Mouse (Mus musculus) midbrain, embryonic 11.5 days (tissue): ENCODE measurements around the gene Rbfox1. TPM values are rescaled to one million over a fixed set of nuclear protein-coding genes. Genes with fewer than 3 reads are reported as not detected.

Experiments used
- ATAC-seq: fragments of 200-750 bp; cut with Nextera tagmentation; 2 replicates; pipeline ENCODE4 v1.8.0; 2017; ENCODE audit warnings: moderate TSS enrichment, moderate library complexity; ENCODE audit not compliant: low FRiP score
- DNase-seq: peaks from one replicate; pipeline ENCODE4 v3.0.0; 2015; ENCODE audit warnings: low spot score; ENCODE audit errors: missing footprints
- H3K27ac ChIP-seq: fragments of 300-500 bp; sonication (generic); 2 replicates; pipeline ENCODE4 v1.5.1; 2014; ENCODE audit warnings: low read depth, low read length
- H3K27me3 ChIP-seq: fragments of 300-500 bp; sonication (generic); 2 replicates; pipeline ENCODE4 v1.6.1; 2014; ENCODE audit warnings: mild to moderate bottlenecking, low read length, moderate library complexity, mixed read lengths; ENCODE audit not compliant: control insufficient read depth, insufficient read depth
- H3K36me3 ChIP-seq: fragments of 300-500 bp; sonication (generic); 2 replicates; pipeline ENCODE4 v1.6.1; 2014; ENCODE audit warnings: mild to moderate bottlenecking, low read length, moderate library complexity, mixed read lengths; ENCODE audit not compliant: control insufficient read depth, insufficient read depth
- H3K4me1 ChIP-seq: fragments of 300-500 bp; sonication (generic); 2 replicates; pipeline ENCODE4 v1.6.1; 2014; ENCODE audit warnings: low read length; ENCODE audit not compliant: control insufficient read depth, insufficient read depth
- H3K4me2 ChIP-seq: fragments of 300-500 bp; sonication (generic); 2 replicates; pipeline ENCODE4 v1.6.1; 2014; ENCODE audit warnings: mild to moderate bottlenecking, moderate library complexity
- H3K4me3 ChIP-seq: fragments of 300-500 bp; sonication (generic); 2 replicates; pipeline ENCODE4 v1.5.1; 2014; ENCODE audit warnings: low read depth, low read length
- H3K9ac ChIP-seq: fragments of 300-500 bp; sonication (generic); 2 replicates; pipeline ENCODE4 v1.6.1; 2014; ENCODE audit warnings: low read length
- H3K9me3 ChIP-seq: fragments of 300-500 bp; sonication (generic); 2 replicates; pipeline ENCODE4 v1.6.1; 2016; ENCODE audit warnings: low read length; ENCODE audit not compliant: control insufficient read depth
- WGBS: fragments of 180-500 bp; shearing (Covaris S2); extraction: QIAGEN DNeasy Blood & Tissue Kit; methylation state at CpG from one replicate; pipeline ENCODE4 v1.1.7; 2014; 5-methylcytosine and 5-hydroxymethylcytosine counted together
- polyA plus RNA-seq: library from polyadenylated mRNA; unstranded; fragments of >200 nt; fragmentation: Nextera tagmentation; extraction: Ambion mirVana; gene quantifications from 2 replicates; pipeline ENCODE4 v1.2.1, GENCODE M21; 2014

Rbfox1 gene
- polyA plus RNA-seq, 1 experiment from 2014 or later: 6.1 TPM

GRCm38 (mm10) chr16:7457571-7457970 lies 1572.4 kb downstream of the Rbfox1 start:
- H3K9me3 ChIP-seq: no peaks in the 10 kb centered on the region
- ATAC-seq: no peak
- H3K9ac ChIP-seq: no peak overlapping the region
- WGBS: 65% methylated on average over 4 of the region's 4 CpGs
- no peaks in the 10 kb centered on the region for H3K36me3 ChIP-seq
- H3K4me3 ChIP-seq: no peak overlapping the region
- H3K27ac ChIP-seq: no peak overlapping the region
- DNase-seq: no peak
- no peaks in the 10 kb centered on the region for H3K4me1 ChIP-seq
- H3K27me3 ChIP-seq: no peaks in the 10 kb centered on the region
- H3K4me2 ChIP-seq: no peak overlapping the region
